Mouse (Mus musculus): Measurements from ENCODE around the gene Gcnt4. TPM values are rescaled to one million over a fixed set of nuclear protein-coding genes. Genes with fewer than 3 reads are reported as not detected.

Gcnt4 gene
- total RNA-seq, 2 experiments from 2014 or later: 0.07 to 0.08 TPM

GRCm38 (mm10) chr13:96945748-96946147 is 21.3 kb downstream of the Gcnt4 start:
- no peak for DNase-seq
- intact Hi-C loops (cut with DNase I): no loop called here

GRCm38 (mm10) chr13:96947722-96948121 is 23.2 kb downstream of the Gcnt4 start:
- intact Hi-C loops (cut with DNase I): no loop called here
- no peak for DNase-seq

GRCm38 (mm10) chr13:96951880-96952279 is 27.4 kb downstream of the Gcnt4 start:
- intact Hi-C loops (cut with DNase I): no loop called here
- DNase-seq: no peak

GRCm38 (mm10) chr13:96956466-96956865 is 32.0 kb downstream of the Gcnt4 start:
- intact Hi-C loops (cut with DNase I): no loop called here
- DNase-seq: no peak

- intact Hi-C loops (cut with DNase I): no loop called here
- DNase-seq: no peak
Observed at GRCm38 (mm10) chr13:96960019-96960418, 35.5 kb downstream of the Gcnt4 start.

GRCm38 (mm10) chr13:96961366-96962157 is 37.1 kb downstream of the Gcnt4 start:
- DNase-seq: no peak
- intact Hi-C loops (cut with DNase I): no loop called here

GRCm38 (mm10) chr13:96962801-96963200 is 38.3 kb downstream of the Gcnt4 start:
- DNase-seq: no peak
- intact Hi-C loops (cut with DNase I): no loop called here

GRCm38 (mm10) chr13:96964981-96965380 is 40.5 kb downstream of the Gcnt4 start:
- intact Hi-C loops (cut with DNase I): no loop called here

GRCm38 (mm10) chr13:96966210-96967089 is 42.0 kb downstream of the Gcnt4 start:
- intact Hi-C loops (cut with DNase I): no loop called here
- DNase-seq: no peak

More at GRCm38 (mm10) chr13:96964981-96965380, 40.5 kb downstream of the Gcnt4 start:
- DNase-seq: no peak

- intact Hi-C loops (cut with DNase I): no loop called here
- DNase-seq: no peak
Observed at GRCm38 (mm10) chr13:96967091-96967490, 42.6 kb downstream of the Gcnt4 start.

GRCm38 (mm10) chr13:96967822-96968221 is 43.3 kb downstream of the Gcnt4 start:
- no peak for DNase-seq
- intact Hi-C loops (cut with DNase I): no loop called here

- no peak for DNase-seq
- intact Hi-C loops (cut with DNase I): no loop called here
Observed at GRCm38 (mm10) chr13:96971076-96971475, 46.6 kb downstream of the Gcnt4 start.

GRCm38 (mm10) chr13:96971861-96972282 is 47.4 kb downstream of the Gcnt4 start:
- intact Hi-C loops (cut with DNase I): no loop called here
- no peak for DNase-seq

GRCm38 (mm10) chr13:96973318-96973717 is 48.8 kb downstream of the Gcnt4 start:
- intact Hi-C loops (cut with DNase I): no loop called here
- no peak for DNase-seq

GRCm38 (mm10) chr13:96976986-96977595 is 52.6 kb downstream of the Gcnt4 start:
- DNase-seq: no peak
- intact Hi-C loops (cut with DNase I): no loop called here

GRCm38 (mm10) chr13:96980561-96980960 is 56.1 kb downstream of the Gcnt4 start:
- DNase-seq: no peak
- intact Hi-C loops (cut with DNase I): no loop called here

- no peak for DNase-seq
- intact Hi-C loops (cut with DNase I): no loop called here
Observed at GRCm38 (mm10) chr13:96983251-96984126, 59.0 kb downstream of the Gcnt4 start.

GRCm38 (mm10) chr13:96984688-96985087 is 60.2 kb downstream of the Gcnt4 start:
- intact Hi-C loops (cut with DNase I): no loop called here
- DNase-seq: no peak

- intact Hi-C loops (cut with DNase I): no loop called here
- no peak for DNase-seq
Observed at GRCm38 (mm10) chr13:96985599-96986275, 61.2 kb downstream of the Gcnt4 start.

GRCm38 (mm10) chr13:96989129-96989528 is 64.6 kb downstream of the Gcnt4 start:
- intact Hi-C loops (cut with DNase I): no loop called here
- no peak for DNase-seq

Data from gastrocnemius, postnatal 36 days (tissue).